Mouse (Mus musculus): ENCODE results near the gene Ttc39b. TPM values are rescaled to one million over a fixed set of nuclear protein-coding genes. Genes with fewer than 3 reads are reported as not detected.

Ttc39b gene
- polyA plus RNA-seq, 2 experiments = 0.60 to 2.1 TPM

GRCm38 (mm10) chr4:83307686-83308469 lies 16.2 kb downstream of the Ttc39b start:
- Histone ChIP-seq H3K27ac (no peak overlapping the region), H3K27me3 (ENCODE audit: control insufficient read depth, insufficient read depth, low read length) (no peaks in the 10 kb centered on the region), H3K4me2 (ENCODE audit: low read depth) (no peak overlapping the region), H3K9ac (replicated peaks) (no peak overlapping the region), H3K9me3 (ENCODE audit: control insufficient read depth, low read length) (no peaks in the 10 kb centered on the region), H3K36me3 (replicated peaks; ENCODE audit: control insufficient read depth, insufficient read depth, low read depth) (no peaks in the 10 kb centered on the region), H3K4me1 (replicated peaks; ENCODE audit: control insufficient read depth in 2 of 2, insufficient read depth in 2 of 2, low read length in 1 of 2) (no peaks in the 10 kb centered on the region; a peak in 1 of 4 replicates), H3K4me3 (ENCODE audit: insufficient read depth in 1 of 2, low read depth in 2 of 2, low read length in 2 of 2) (no peak overlapping the region)
- no peak for DNase-seq (ENCODE audit: low read depth in 3 of 3, low spot score in 3 of 3)
- no peak for ATAC-seq (ENCODE audit: insufficient read depth)
- no peak for TF ChIP-seq EP300 (IDR thresholded peaks at IDR 0.05; ENCODE audit: low read depth)
- TF ChIP-seq CTCF (IDR thresholded peaks at IDR 0.05; ENCODE audit: low read depth) = no peak
- WGBS (ENCODE audit: insufficient replicate concordance) = 57% methylated on average over 12 of the region's 12 CpGs

GRCm38 (mm10) chr4:83306879-83307278 lies 17.2 kb downstream of the Ttc39b start:
- Histone ChIP-seq H3K9me3 (ENCODE audit: control insufficient read depth, low read length) (no peaks in the 10 kb centered on the region), H3K27me3 (ENCODE audit: control insufficient read depth, insufficient read depth, low read length) (no peaks in the 10 kb centered on the region), H3K27ac (no peak overlapping the region), H3K36me3 (replicated peaks; ENCODE audit: control insufficient read depth, insufficient read depth, low read depth) (no peaks in the 10 kb centered on the region), H3K4me1 (replicated peaks; ENCODE audit: control insufficient read depth in 2 of 2, insufficient read depth in 2 of 2, low read length in 1 of 2) (no peaks in the 10 kb centered on the region; a peak in 1 of 4 replicates), H3K9ac (replicated peaks) (no peak overlapping the region), H3K4me2 (ENCODE audit: low read depth) (no peak overlapping the region), H3K4me3 (ENCODE audit: insufficient read depth in 1 of 2, low read depth in 2 of 2, low read length in 2 of 2) (no peak overlapping the region)
- ATAC-seq (ENCODE audit: insufficient read depth) (no peak), DNase-seq (ENCODE audit: low read depth in 3 of 3, low spot score in 3 of 3) (no peak)
- 68% methylated on average over 7 of the region's 7 CpGs for WGBS (ENCODE audit: insufficient replicate concordance)
- TF ChIP-seq CTCF (IDR thresholded peaks at IDR 0.05; ENCODE audit: low read depth) = no peak
- no peak for TF ChIP-seq EP300 (IDR thresholded peaks at IDR 0.05; ENCODE audit: low read depth)

GRCm38 (mm10) chr4:83305099-83305498 lies 19.0 kb downstream of the Ttc39b start:
- DNase-seq (ENCODE audit: low read depth in 3 of 3, low spot score in 3 of 3) (no peak), ATAC-seq (ENCODE audit: insufficient read depth) (no peak)
- Histone ChIP-seq H3K4me1 (replicated peaks; ENCODE audit: control insufficient read depth in 2 of 2, insufficient read depth in 2 of 2, low read length in 1 of 2) (no peaks in the 10 kb centered on the region; a peak in 1 of 4 replicates), H3K4me2 (ENCODE audit: low read depth) (no peak overlapping the region), H3K36me3 (replicated peaks; ENCODE audit: control insufficient read depth, insufficient read depth, low read depth) (no peaks in the 10 kb centered on the region), H3K4me3 (ENCODE audit: insufficient read depth in 1 of 2, low read depth in 2 of 2, low read length in 2 of 2) (no peak overlapping the region), H3K9ac (replicated peaks) (no peak overlapping the region), H3K27ac (no peak overlapping the region), H3K27me3 (ENCODE audit: control insufficient read depth, insufficient read depth, low read length) (no peaks in the 10 kb centered on the region), H3K9me3 (ENCODE audit: control insufficient read depth, low read length) (no peaks in the 10 kb centered on the region)
- TF ChIP-seq EP300 (IDR thresholded peaks at IDR 0.05; ENCODE audit: low read depth) (no peak), CTCF (IDR thresholded peaks at IDR 0.05; ENCODE audit: low read depth) (no peak)
- 64% methylated on average over 2 of the region's 2 CpGs for WGBS (ENCODE audit: insufficient replicate concordance)

- peak overlapping the region in 1 of 2 experiments; percentile 26; a peak in 2 of 4 replicates for H3K4me3 ChIP-seq (ENCODE audit: insufficient read depth in 1 of 2, low read depth in 2 of 2, low read length in 2 of 2)
- 28% methylated on average over 13 of the region's 13 CpGs for WGBS (ENCODE audit: insufficient replicate concordance)
Measured at GRCm38 (mm10) chr4:83302887-83303827, 20.9 kb downstream of the Ttc39b start.

More at GRCm38 (mm10) chr4:83302887-83303827, 20.9 kb downstream of the Ttc39b start:
- TF ChIP-seq CTCF (IDR thresholded peaks at IDR 0.05; ENCODE audit: low read depth) = peak; percentile 70
- TF ChIP-seq EP300 (IDR thresholded peaks at IDR 0.05; ENCODE audit: low read depth) = no peak
- Histone ChIP-seq H3K4me1 (replicated peaks; ENCODE audit: control insufficient read depth in 2 of 2, insufficient read depth in 2 of 2, low read length in 1 of 2) (no peaks in the 10 kb centered on the region; a peak in 1 of 4 replicates), H3K4me2 (ENCODE audit: low read depth) (peak overlapping the region; percentile 55), H3K9ac (replicated peaks) (peak overlapping the region; percentile 40; the same call in 1 of the 2 replicates), H3K27ac (no peak overlapping the region), H3K9me3 (ENCODE audit: control insufficient read depth, low read length) (no peaks in the 10 kb centered on the region), H3K36me3 (replicated peaks; ENCODE audit: control insufficient read depth, insufficient read depth, low read depth) (no peaks in the 10 kb centered on the region), H3K27me3 (ENCODE audit: control insufficient read depth, insufficient read depth, low read length) (no peaks in the 10 kb centered on the region)
- ATAC-seq (ENCODE audit: insufficient read depth) (no peak; the same call in 1 of the 2 replicates), DNase-seq (ENCODE audit: low read depth in 3 of 3, low spot score in 3 of 3) (peak; percentile 53 to 60 (median 56))

Measured in liver, embryonic 14.5 days (tissue).